Mouse (Mus musculus) adipocyte (in vitro differentiated cells): ENCODE measurements around the gene Unc45a.

Source experiments
- DNase-seq: peaks from one replicate; pipeline ENCODE4 v3.0.0-alpha.2; 2016; ENCODE audit warnings: low spot score

Unc45a gene

GRCm38 (mm10) chr7:80280998-80281397 lies 59.8 kb downstream of the Unc45a start:
- no peak for DNase-seq

- no peak for DNase-seq
Observed at GRCm38 (mm10) chr7:80280032-80280431, 60.8 kb downstream of the Unc45a start.

DNA sequence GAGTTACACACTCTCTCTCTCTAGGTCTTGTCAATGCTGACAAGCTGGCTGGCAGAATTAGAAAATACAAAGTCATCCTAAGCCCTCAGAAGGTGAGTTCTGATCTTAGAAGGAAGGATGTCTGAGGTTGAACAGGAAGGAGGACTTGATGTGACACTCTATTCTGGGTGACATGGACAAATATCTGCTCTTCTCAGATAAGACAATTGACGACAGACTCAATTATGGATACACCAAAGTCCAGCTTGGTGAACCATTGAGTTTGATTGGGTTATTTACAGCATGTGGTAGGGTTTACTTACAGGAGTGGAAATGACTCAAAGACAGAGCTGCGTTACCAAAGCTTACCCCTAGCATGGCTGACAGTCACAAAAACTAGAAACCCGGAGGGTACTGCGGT lies 64.4 kb downstream of the Unc45a start:
- no peak for DNase-seq
